Mouse (Mus musculus) testis, adult 2 months (tissue): ENCODE measurements at regions not wholly inside any gene's neighbourhood (a gene's known extent, or its start where the extent isn't known, plus 50 kb on each side); places are given as distances from the start of the nearest gene placed in this dataset.

ENCODE experiments used
- CTCF ChIP-seq: fragments of 200-500 bp; IDR thresholded peaks from 2 replicates; pipeline ENCODE4 v1.5.1; 2012; ENCODE audit warnings: low read depth, mild to moderate bottlenecking, inconsistent platforms, low read length, moderate library complexity; ENCODE audit not compliant: control insufficient read depth, insufficient read depth, insufficient replicate concordance
- POLR2A ChIP-seq: fragments of 200-500 bp; IDR thresholded peaks from 2 replicates; pipeline ENCODE4 v1.6.1; 2012; ENCODE audit warnings: low read depth, mild to moderate bottlenecking, inconsistent platforms, low read length, moderate library complexity; ENCODE audit not compliant: control insufficient read depth

GRCm38 (mm10) chr3:143685742-143686141, 519.3 kb downstream of the Lmo4 start:
- TF ChIP-seq POLR2A (no peak), CTCF (no peak)
